ENCODE assay signal across 10 mouse cellular contexts in genomic region chr7:16366133-16366646, GRCm38 (mm10). TPM values are rescaled to one million over a fixed set of nuclear protein-coding genes. Genes with fewer than 3 reads are reported as not detected.
DNase-seq lines count a peak whose midpoint lies in the region; TF ChIP-seq lines count a peak whose summit lies in the region.
"Had no signal": no experiment of that assay in that cellular context is flagged by ENCODE, and none has a peak within 500 bp of the region (broad histone marks: within the 10 kb centered on the region; RNA-seq: fewer than 3 reads in every experiment).

No protein-coding gene starts in this region.

- TF ChIP-seq RAD21 in CH12.LX (IDR thresholded peaks at IDR 0.05; ENCODE audit: low read depth, low read length): no peak

- H3K9ac ChIP-seq in CH12.LX (ENCODE audit: insufficient read depth, low read depth): no peak overlapping the region
- H3K9ac ChIP-seq: embryonic facial prominence, embryonic 12.5 days had no signal

- TF ChIP-seq CTCF in CH12.LX (conservative IDR thresholded peaks at IDR 0.05 in 1 of 2, IDR thresholded peaks at IDR 0.05 in 1 of 2; ENCODE audit: low read depth in 2 of 2, low read length in 2 of 2): no peak
- TF ChIP-seq CTCF in bone marrow, adult 2 months (IDR thresholded peaks at IDR 0.05; ENCODE audit: control insufficient read depth, insufficient read depth, low read length): no peak

- H3K4me1 ChIP-seq in heart, embryonic 10.5 days: peaks cover 5% of the 10 kb centered on the region; the same call in 1 of the 2 replicates
- H3K4me1 ChIP-seq in CH12.LX (ENCODE audit: control insufficient read depth in 1 of 2, insufficient read depth in 2 of 2): peaks cover 0 to 42% of the 10 kb centered on the region in 2 experiments; a peak in 2 of 4 replicates
- peaks cover 4% of the 10 kb centered on the region for H3K4me1 ChIP-seq in bone marrow, adult 2 months (ENCODE audit: control insufficient read depth, insufficient read depth, low read length)
- H3K4me1 ChIP-seq: embryonic facial prominence, embryonic 12.5 days had no signal

- TF ChIP-seq POLR2A in CH12.LX (IDR thresholded peaks at IDR 0.05; ENCODE audit: low read depth, low read length): no peak
- TF ChIP-seq POLR2A in bone marrow, adult 2 months (IDR thresholded peaks at IDR 0.05; ENCODE audit: borderline replicate concordance, control insufficient read depth, low read depth, low read length): no peak

- WGBS in heart, embryonic 10.5 days: 79% methylated on average over 10 of the region's 10 CpGs
- 69% methylated on average over 10 of the region's 10 CpGs for WGBS in bone marrow, adult 2 months

- peak; percentile 27 to 39 for DNase-seq in heart, adult 18-20 months
- DNase-seq in heart, embryonic 10.5 days (ENCODE audit: low spot score): no peak
- no peak for DNase-seq in CH12.LX (ENCODE audit: extremely low read depth)
- DNase-seq in lung, postnatal 4 days: peak; percentile 33 to 51
- DNase-seq in thymus, postnatal 0 days (ENCODE audit: low spot score): no peak
- DNase-seq in layer of hippocampus, postnatal 14 days (ENCODE audit: low spot score in 2 of 2): no peak
- DNase-seq in cerebellum, adult 11-12 months: no peak
- DNase-seq: thymus, postnatal 4 days had no signal

- no peak for TF ChIP-seq EP300 in CH12.LX (IDR thresholded peaks at IDR 0.05; ENCODE audit: low read length)

- H3K27ac ChIP-seq in heart, embryonic 10.5 days: no peak overlapping the region
- peak overlapping the region; percentile 15; the same call in 1 of the 2 replicates for H3K27ac ChIP-seq in CH12.LX (ENCODE audit: insufficient read depth, low read depth)
- H3K27ac ChIP-seq in bone marrow, adult 2 months (ENCODE audit: control insufficient read depth, insufficient read depth, low read depth, low read length, poor library complexity): peak overlapping the region; percentile 36; the same call in 1 of the 2 replicates
- H3K27ac ChIP-seq: embryonic facial prominence, embryonic 12.5 days had no signal

- H3K27me3 ChIP-seq in heart, embryonic 10.5 days (ENCODE audit: insufficient read depth, poor library complexity, severe bottlenecking): no peaks in the 10 kb centered on the region
- H3K27me3 ChIP-seq in CH12.LX (replicated peaks): no peaks in the 10 kb centered on the region
- H3K27me3 ChIP-seq: embryonic facial prominence, embryonic 12.5 days had no signal

- H3K4me2 ChIP-seq in CH12.LX (ENCODE audit: insufficient read depth, low read depth, poor library complexity, severe bottlenecking): no peak overlapping the region
- H3K4me2 ChIP-seq: embryonic facial prominence, embryonic 12.5 days had no signal

- H3K36me3 ChIP-seq in heart, embryonic 10.5 days: peaks cover 92% of the 10 kb centered on the region
- H3K36me3 ChIP-seq in CH12.LX (replicated peaks in 1 of 2; ENCODE audit: control insufficient read depth in 1 of 2, insufficient read depth in 1 of 2, low read length in 1 of 2): peaks cover 80 to 99% of the 10 kb centered on the region in 2 experiments

- dilution Hi-C loops in CH12.LX (cut with MboI; ENCODE audit: extremely low pct_ligation_motif_present, extremely low pct_unique_long_range_greater_than_20kb, low sequenced_read_pairs): no loop called here

- in situ Hi-C loops in CH12.LX (cut with MboI; ENCODE audit: low pct_ligation_motif_present, low pct_unique_long_range_greater_than_20kb, low sequenced_read_pairs): no loop called here

- H3K9me3 ChIP-seq in heart, embryonic 10.5 days: no peaks in the 10 kb centered on the region
- no peaks in the 10 kb centered on the region for H3K9me3 ChIP-seq in CH12.LX (replicated peaks; ENCODE audit: low read length)
- H3K9me3 ChIP-seq: embryonic facial prominence, embryonic 12.5 days had no signal

- no peak overlapping the region for H3K4me3 ChIP-seq in heart, embryonic 10.5 days
- no peak overlapping the region for H3K4me3 ChIP-seq in CH12.LX (replicated peaks in 1 of 3; ENCODE audit: low read depth in 2 of 3, low read length in 2 of 3, poor library complexity in 1 of 3)
- H3K4me3 ChIP-seq in bone marrow, adult 2 months (replicated peaks; ENCODE audit: control insufficient read depth, low read depth, low read length): no peak overlapping the region
- H3K4me3 ChIP-seq: embryonic facial prominence, embryonic 12.5 days had no signal

- H3K79me2 ChIP-seq in CH12.LX (replicated peaks; ENCODE audit: control insufficient read depth, extremely low read depth, insufficient read depth, poor library complexity, severe bottlenecking): peaks cover 41% of the 10 kb centered on the region

TF ChIP-seq in CH12.LX, 34 proteins besides CTCF, POLR2A, EP300 and RAD21:
- TF ChIP-seq ETS1 (conservative IDR thresholded peaks at IDR 0.05; ENCODE audit: low read depth, low read length): no peak
- TF ChIP-seq JUN (IDR thresholded peaks at IDR 0.05; ENCODE audit: insufficient read depth, low read depth, low read length): no peak
- TF ChIP-seq CHD2 (IDR thresholded peaks at IDR 0.05; ENCODE audit: low read length): no peak
- no peak for TF ChIP-seq CHD1 (IDR thresholded peaks at IDR 0.05; ENCODE audit: low read depth, low read length)
- no peak for TF ChIP-seq MAX (IDR thresholded peaks at IDR 0.05; ENCODE audit: low read length)
- no peak for TF ChIP-seq PAX5 (IDR thresholded peaks at IDR 0.05; ENCODE audit: low read length)
- no peak for TF ChIP-seq MEF2A (IDR thresholded peaks at IDR 0.05; ENCODE audit: borderline replicate concordance, low read depth, low read length)
- no peak for TF ChIP-seq POLR2AphosphoS2 (IDR thresholded peaks at IDR 0.05; ENCODE audit: low read depth, low read length)
- no peak for TF ChIP-seq TCF12 (IDR thresholded peaks at IDR 0.05; ENCODE audit: low read depth, low read length)
- TF ChIP-seq MAFK (IDR thresholded peaks at IDR 0.05; ENCODE audit: insufficient replicate concordance, low read length): no peak
- TF ChIP-seq USF2 (conservative IDR thresholded peaks at IDR 0.05; ENCODE audit: low read depth, low read length): no peak
- no peak for TF ChIP-seq ZC3H11A (IDR thresholded peaks at IDR 0.05; ENCODE audit: low read depth, low read length)

RNA-seq across cellular contexts. Expression of gene Sae1, which starts 21.4 kb away (rescaled TPM):
- 10 to 100 TPM; 37.3 to 40.6 TPM for total RNA-seq in heart, adult 18-20 months (2021)
- polyA plus RNA-seq in heart, embryonic 10.5 days (2016; fragmentation: Nextera tagmentation; extraction: Ambion mirVana): 302 and 359 TPM in 2 replicates
- total RNA-seq in CH12.LX (2012; rRNA removed) (146 and 181 TPM in 2 replicates), CH12.LX (2014; rRNA removed) (160 and 170 TPM in 2 replicates)
- polyA plus RNA-seq in CH12.LX (2012; ENCODE audit: insufficient read length, low read depth): 271 and 298 TPM in 2 replicates
- polyA plus RNA-seq in bone marrow, adult 2 months (2011; ENCODE audit: insufficient read depth, insufficient read length, low replicate concordance, missing spikeins): 66.8 and 78.5 TPM in 2 replicates
- polyA plus RNA-seq in thymus, postnatal 0 days (2015; fragmentation: Nextera tagmentation; extraction: Ambion mirVana): 246 and 259 TPM in 2 replicates
- 100 to 1,000 TPM in 1 of 2 experiments, 10 to 100 TPM in 1; 95.9 to 105 TPM for total RNA-seq in layer of hippocampus, postnatal 14 days (2021)

RNA-seq across cellular contexts. Expression of gene Zc3h4, which starts 34.5 kb away (rescaled TPM):
- 10 to 100 TPM; 25.4 to 34.5 TPM for total RNA-seq in heart, adult 18-20 months (2021)
- polyA plus RNA-seq in heart, embryonic 10.5 days (2016; fragmentation: Nextera tagmentation; extraction: Ambion mirVana): 12.9 and 19.4 TPM in 2 replicates
- total RNA-seq in CH12.LX (2012; rRNA removed): 26.8 and 30.4 TPM in 2 replicates
- total RNA-seq in CH12.LX (2014; rRNA removed): 9.0 and 10.0 TPM in 2 replicates
- polyA plus RNA-seq in CH12.LX (2012; ENCODE audit: insufficient read length, low read depth): 34.0 and 44.2 TPM in 2 replicates
- polyA plus RNA-seq in bone marrow, adult 2 months (2011; ENCODE audit: insufficient read depth, insufficient read length, low replicate concordance, missing spikeins): 56.8 and 95.0 TPM in 2 replicates
- 12.2 and 15.9 TPM in 2 replicates for polyA plus RNA-seq in thymus, postnatal 0 days (2015; fragmentation: Nextera tagmentation; extraction: Ambion mirVana)
- 10 to 100 TPM; 49.0 to 54.2 TPM for total RNA-seq in layer of hippocampus, postnatal 14 days (2021)

RNA-seq across cellular contexts. Expression of gene Bbc3, which starts 58.0 kb away (rescaled TPM):
- total RNA-seq in heart, adult 18-20 months (2021): 1 to 10 TPM; 3.8 to 5.6 TPM
- 8.3 and 9.5 TPM in 2 replicates for polyA plus RNA-seq in heart, embryonic 10.5 days (2016; fragmentation: Nextera tagmentation; extraction: Ambion mirVana)
- total RNA-seq in CH12.LX (2012; rRNA removed) (33.2 and 61.7 TPM in 2 replicates), CH12.LX (2014; rRNA removed) (23.2 and 25.4 TPM in 2 replicates)
- polyA plus RNA-seq in CH12.LX (2012; ENCODE audit: insufficient read length, low read depth): 22.2 and 23.3 TPM in 2 replicates
- 4.4 and 9.2 TPM in 2 replicates for polyA plus RNA-seq in bone marrow, adult 2 months (2011; ENCODE audit: insufficient read depth, insufficient read length, low replicate concordance, missing spikeins)
- 8.0 and 9.2 TPM in 2 replicates for polyA plus RNA-seq in thymus, postnatal 0 days (2015; fragmentation: Nextera tagmentation; extraction: Ambion mirVana)
- 10 to 100 TPM; 16.6 to 20.4 TPM for total RNA-seq in layer of hippocampus, postnatal 14 days (2021)

Comparison
In these comparisons a context has a peak if more than half of its experiments do, and no peak if none do; other contexts are left out.
1. DNase-seq: peak in heart, adult 18-20 months (2 of 2) and lung, postnatal 4 days (2 of 2); none in heart, embryonic 10.5 days (single experiment), CH12.LX (single experiment), thymus, postnatal 0 days (single experiment), layer of hippocampus, postnatal 14 days (0 of 2) and cerebellum, adult 11-12 months (single experiment).